Mouse (Mus musculus) heart, postnatal 0 days (tissue): ENCODE data around the gene Mmrn2.

Source experiments
- CTCF ChIP-seq: IDR thresholded peaks from 2 replicates; pipeline ENCODE4 v1.5.1; 2016; ENCODE audit warnings: antibody characterized with exemption, control low read depth, low read depth
- EP300 ChIP-seq: IDR thresholded peaks from 2 replicates; pipeline ENCODE4 v1.6.1; 2016; ENCODE audit warnings: antibody characterized with exemption, low read depth

DNA sequence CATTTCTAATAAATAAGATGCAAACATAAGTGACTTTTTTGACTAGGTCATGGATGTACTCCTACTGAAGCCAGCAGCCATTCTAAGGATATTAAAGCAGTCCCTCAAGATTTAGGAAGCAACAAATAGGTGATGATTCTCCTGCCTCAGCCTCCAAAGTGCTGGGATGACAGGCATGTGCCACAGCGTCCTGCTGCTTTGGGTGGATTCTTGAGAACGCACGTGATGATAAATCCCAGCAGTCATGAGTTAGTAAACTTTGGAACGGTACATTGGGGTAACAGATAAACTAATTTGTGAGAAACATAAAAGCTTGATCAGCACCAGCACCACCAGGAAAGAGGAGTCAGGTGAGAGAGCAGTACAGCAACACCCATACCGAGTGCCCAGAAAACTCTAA, 75.2 kb downstream of the Mmrn2 start:
- TF ChIP-seq CTCF: no peak
- no peak for TF ChIP-seq EP300
